Mouse (Mus musculus): ENCODE results near the gene Vnn1. TPM values are rescaled to one million over a fixed set of nuclear protein-coding genes. Genes with fewer than 3 reads are reported as not detected.

Gene Vnn1
- polyA plus RNA-seq, 1 experiment from 2014 or later, result 1.3 TPM

DNA sequence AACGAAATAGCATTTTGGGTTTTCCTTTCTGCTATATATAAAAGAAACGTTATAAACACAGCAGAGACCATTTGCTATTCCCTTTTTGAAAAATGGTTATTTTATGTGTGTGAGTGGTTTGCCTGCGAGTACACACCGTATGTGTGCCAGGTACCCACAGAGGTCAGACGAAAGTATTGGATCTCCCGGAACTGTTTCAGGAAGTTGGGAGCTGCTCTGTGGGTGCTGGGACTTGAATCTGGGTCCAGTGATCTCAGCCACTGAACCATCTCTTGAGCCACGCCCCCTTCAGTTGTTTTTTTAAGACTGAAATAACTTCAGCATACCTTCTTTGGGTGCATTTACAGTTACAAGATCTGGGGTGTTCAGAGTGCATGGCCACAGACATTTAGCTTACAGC lies 888 bp downstream of the Vnn1 start:
- Histone ChIP-seq H3K27ac (ENCODE audit: low read depth, low read length) (no peak overlapping the region), H3K4me2 (no peak overlapping the region), H3K36me3 (ENCODE audit: control insufficient read depth, insufficient read depth, low read length) (no peaks in the 10 kb centered on the region), H3K4me1 (replicated peaks; ENCODE audit: control insufficient read depth, insufficient read depth, low read length) (no peaks in the 10 kb centered on the region), H3K9me3 (ENCODE audit: control insufficient read depth, low read length) (0 out of 2 replicates have a peak, but pooled peaks cover 2% of the 10 kb centered on the region), H3K27me3 (replicated peaks; ENCODE audit: control insufficient read depth, insufficient read depth, low read length) (no peaks in the 10 kb centered on the region), H3K9ac (ENCODE audit: low read depth, low read length) (no peak overlapping the region), H3K4me3 (ENCODE audit: low read depth, low read length) (no peak overlapping the region)
- ATAC-seq (replicated peaks; ENCODE audit: low FRiP score), result no peak
- WGBS, result 65% methylated on average over 7 of the region's 7 CpGs
- no peak for DNase-seq (ENCODE audit: low spot score)

DNA sequence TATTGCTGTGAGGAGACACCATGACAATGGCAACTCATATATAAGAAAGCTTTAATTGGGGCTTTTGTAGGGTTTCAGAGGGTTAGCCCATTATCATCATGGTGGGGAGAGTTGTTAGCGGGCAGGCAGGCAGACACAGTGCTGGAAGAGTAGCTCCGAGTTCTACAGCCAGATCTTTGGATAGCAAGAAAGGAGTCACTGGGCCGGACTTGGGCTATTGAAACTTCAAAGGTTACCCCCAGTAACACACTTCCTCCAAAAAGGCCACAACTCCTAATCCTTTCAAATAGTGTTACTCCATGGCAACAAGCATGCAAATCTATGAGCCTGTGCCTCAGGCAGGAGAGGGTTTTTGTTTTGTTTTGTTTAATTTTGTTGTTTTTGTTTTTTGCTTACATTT lies 6.6 kb downstream of the Vnn1 start:
- no peaks in the 10 kb centered on the region for H3K9me3 ChIP-seq (ENCODE audit: control insufficient read depth, low read length)
- H3K4me3 ChIP-seq (ENCODE audit: low read depth, low read length), result no peak overlapping the region
- ATAC-seq (replicated peaks; ENCODE audit: low FRiP score) (no peak), DNase-seq (ENCODE audit: low spot score) (no peak)
- H3K9ac ChIP-seq (ENCODE audit: low read depth, low read length), result no peak overlapping the region
- no peaks in the 10 kb centered on the region for H3K36me3 ChIP-seq (ENCODE audit: control insufficient read depth, insufficient read depth, low read length)
- no peaks in the 10 kb centered on the region for H3K27me3 ChIP-seq (replicated peaks; ENCODE audit: control insufficient read depth, insufficient read depth, low read length)
- H3K4me1 ChIP-seq (replicated peaks; ENCODE audit: control insufficient read depth, insufficient read depth, low read length), result no peaks in the 10 kb centered on the region
- no peak overlapping the region for H3K27ac ChIP-seq (ENCODE audit: low read depth, low read length)
- no peak overlapping the region for H3K4me2 ChIP-seq
- 75% methylated on average over 3 of the region's 3 CpGs for whole genome bisulfite sequencing

DNA sequence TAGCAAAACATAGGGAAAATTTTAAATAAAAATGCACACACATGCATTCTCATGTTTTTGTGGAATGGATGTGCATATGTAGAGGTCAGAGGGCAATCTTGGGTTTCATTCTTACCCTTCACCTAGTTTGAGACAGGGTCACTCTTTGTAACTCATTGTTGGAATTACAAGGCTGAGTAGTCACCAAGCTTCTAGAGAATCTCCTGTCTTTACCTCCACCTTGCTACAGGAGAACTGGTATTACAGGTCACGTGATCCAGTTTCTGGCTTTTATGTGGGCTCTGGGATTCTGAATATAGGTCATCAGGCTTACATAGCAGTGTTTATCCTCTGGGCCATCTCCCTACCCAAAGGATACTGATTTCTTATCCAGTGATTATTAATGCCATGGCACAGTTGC lies 11.2 kb downstream of the Vnn1 start:
- 94% methylated on average over 1 of the region's 1 CpGs for WGBS
- Histone ChIP-seq H3K27me3 (replicated peaks; ENCODE audit: control insufficient read depth, insufficient read depth, low read length) (no peaks in the 10 kb centered on the region), H3K36me3 (ENCODE audit: control insufficient read depth, insufficient read depth, low read length) (no peaks in the 10 kb centered on the region), H3K4me2 (no peak overlapping the region), H3K4me1 (replicated peaks; ENCODE audit: control insufficient read depth, insufficient read depth, low read length) (no peaks in the 10 kb centered on the region), H3K9ac (ENCODE audit: low read depth, low read length) (no peak overlapping the region), H3K27ac (ENCODE audit: low read depth, low read length) (no peak overlapping the region), H3K9me3 (ENCODE audit: control insufficient read depth, low read length) (no peaks in the 10 kb centered on the region), H3K4me3 (ENCODE audit: low read depth, low read length) (no peak overlapping the region)
- no peak for ATAC-seq (replicated peaks; ENCODE audit: low FRiP score)
- no peak for DNase-seq (ENCODE audit: low spot score)

DNA sequence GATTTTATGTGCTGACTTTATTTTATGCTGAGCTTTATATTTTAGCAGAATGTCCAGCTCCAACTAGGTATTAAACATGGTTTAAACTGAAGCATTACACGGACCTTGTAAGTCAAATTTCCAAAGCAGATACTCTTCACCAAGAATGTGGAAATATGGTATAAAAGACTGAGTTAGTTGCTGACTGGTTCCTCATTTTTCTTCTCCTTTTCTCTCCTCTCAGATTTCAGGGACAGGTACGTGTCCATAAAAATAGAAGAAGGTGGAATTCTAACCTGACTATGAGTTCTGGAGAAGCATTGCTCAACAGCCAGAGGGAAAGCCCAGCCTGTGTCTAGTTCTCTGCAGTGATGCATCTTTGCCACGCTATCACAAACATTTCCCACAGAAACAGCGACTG lies 25.6 kb downstream of the Vnn1 start, which contains the start of gene Taar1:
Gene Taar1, plus strand, starts transcription at position 301 of the 400 bp plus-strand sequence.
- Histone ChIP-seq H3K9ac (ENCODE audit: low read depth, low read length) (no peak within 1 kb of the TSS), H3K27ac (ENCODE audit: low read depth, low read length) (no peak within 1 kb of the TSS), H3K4me2 (no peak within 1 kb of the TSS), H3K9me3 (ENCODE audit: control insufficient read depth, low read length) (no peaks in the 10 kb centered on the region), H3K27me3 (replicated peaks; ENCODE audit: control insufficient read depth, insufficient read depth, low read length) (no peaks in the 10 kb centered on the region), H3K4me1 (replicated peaks; ENCODE audit: control insufficient read depth, insufficient read depth, low read length) (no peaks in the 10 kb centered on the region), H3K36me3 (ENCODE audit: control insufficient read depth, insufficient read depth, low read length) (no peaks in the 10 kb centered on the region), H3K4me3 (ENCODE audit: low read depth, low read length) (no peak within 1 kb of the TSS)
- WGBS, result 77% methylated on average over 4 of the region's 4 CpGs
- ATAC-seq (replicated peaks; ENCODE audit: low FRiP score), result no peak
- DNase-seq (ENCODE audit: low spot score), result no peak

DNA sequence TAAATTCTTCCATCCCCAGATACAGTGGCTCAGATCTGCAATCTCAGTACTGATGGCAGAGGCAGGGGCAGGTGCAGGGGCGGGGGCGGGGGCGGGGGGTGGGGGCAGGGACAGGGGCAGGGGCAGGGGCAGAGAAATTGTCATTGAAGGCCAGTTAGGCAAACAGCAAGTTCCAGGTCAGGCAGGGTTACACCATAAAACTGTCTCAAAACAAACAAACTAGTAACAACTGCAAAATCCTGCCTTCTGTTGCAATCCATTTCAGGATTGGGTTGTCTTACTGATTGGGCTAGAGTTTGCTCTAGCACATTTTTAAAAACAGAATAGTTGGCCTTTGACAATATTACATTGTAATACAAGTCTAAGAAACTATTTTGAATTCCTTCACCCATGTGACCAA lies 28.0 kb downstream of the Vnn1 start:
- Histone ChIP-seq H3K36me3 (ENCODE audit: control insufficient read depth, insufficient read depth, low read length) (no peaks in the 10 kb centered on the region), H3K4me2 (no peak overlapping the region), H3K4me3 (ENCODE audit: low read depth, low read length) (no peak overlapping the region), H3K27me3 (replicated peaks; ENCODE audit: control insufficient read depth, insufficient read depth, low read length) (no peaks in the 10 kb centered on the region), H3K4me1 (replicated peaks; ENCODE audit: control insufficient read depth, insufficient read depth, low read length) (no peaks in the 10 kb centered on the region), H3K27ac (ENCODE audit: low read depth, low read length) (no peak overlapping the region), H3K9me3 (ENCODE audit: control insufficient read depth, low read length) (no peaks in the 10 kb centered on the region), H3K9ac (ENCODE audit: low read depth, low read length) (no peak overlapping the region)
- 57% methylated on average over 3 of the region's 3 CpGs for WGBS
- DNase-seq (ENCODE audit: low spot score), result no peak
- ATAC-seq (replicated peaks; ENCODE audit: low FRiP score), result no peak; the same call in 1 of the 2 replicates

DNA sequence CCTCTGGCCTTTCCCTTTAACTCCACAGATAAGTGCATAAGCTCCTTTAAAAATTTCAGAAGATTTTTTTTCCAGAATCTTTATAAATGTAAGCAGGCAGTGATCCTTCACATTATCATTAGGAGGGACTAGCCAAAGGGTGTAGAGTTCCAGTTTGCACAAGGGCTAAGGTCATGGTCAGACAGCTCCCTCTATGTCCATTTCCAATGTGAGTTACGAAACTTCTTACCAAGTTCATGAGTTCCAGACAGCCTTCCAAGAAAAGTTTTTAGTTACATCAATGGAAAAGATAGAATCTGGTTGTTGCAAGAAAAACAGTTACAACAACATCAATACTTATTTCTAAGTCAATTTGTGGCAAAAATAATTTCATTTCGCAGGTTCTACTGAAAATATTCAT lies 29.5 kb downstream of the Vnn1 start:
- no peaks in the 10 kb centered on the region for H3K4me1 ChIP-seq (replicated peaks; ENCODE audit: control insufficient read depth, insufficient read depth, low read length)
- no peak for DNase-seq (ENCODE audit: low spot score)
- no peak for ATAC-seq (replicated peaks; ENCODE audit: low FRiP score)
- H3K9me3 ChIP-seq (ENCODE audit: control insufficient read depth, low read length), result no peaks in the 10 kb centered on the region
- 69% methylated on average over 2 of the region's 2 CpGs for WGBS
- no peaks in the 10 kb centered on the region for H3K27me3 ChIP-seq (replicated peaks; ENCODE audit: control insufficient read depth, insufficient read depth, low read length)
- H3K4me2 ChIP-seq, result no peak overlapping the region
- no peaks in the 10 kb centered on the region for H3K36me3 ChIP-seq (ENCODE audit: control insufficient read depth, insufficient read depth, low read length)
- no peak overlapping the region for H3K9ac ChIP-seq (ENCODE audit: low read depth, low read length)
- no peak overlapping the region for H3K27ac ChIP-seq (ENCODE audit: low read depth, low read length)
- no peak overlapping the region for H3K4me3 ChIP-seq (ENCODE audit: low read depth, low read length)

DNA sequence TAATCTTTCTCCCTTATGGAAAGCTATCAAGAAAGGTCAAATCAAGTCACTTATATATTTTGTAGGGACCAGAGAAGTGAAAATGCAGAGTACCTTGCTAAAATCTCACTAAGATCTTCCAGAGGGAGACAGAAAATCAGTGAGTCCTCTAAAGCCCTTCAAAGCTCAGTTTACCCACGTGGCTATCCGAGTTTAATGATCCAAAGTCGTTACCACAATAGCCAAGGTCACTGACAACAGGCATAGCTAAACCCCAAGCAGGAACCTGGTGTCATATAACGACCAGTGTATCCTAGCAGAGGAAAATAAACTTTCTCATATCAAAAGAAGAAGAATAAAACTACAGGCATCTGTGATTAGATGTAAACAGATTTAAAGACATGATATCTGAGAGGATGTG lies 43.1 kb downstream of the Vnn1 start:
- no peak overlapping the region for H3K4me3 ChIP-seq (ENCODE audit: low read depth, low read length)
- H3K4me1 ChIP-seq (replicated peaks; ENCODE audit: control insufficient read depth, insufficient read depth, low read length), result no peaks in the 10 kb centered on the region
- no peak overlapping the region for H3K4me2 ChIP-seq
- H3K27me3 ChIP-seq (replicated peaks; ENCODE audit: control insufficient read depth, insufficient read depth, low read length), result no peaks in the 10 kb centered on the region
- no peak overlapping the region for H3K9ac ChIP-seq (ENCODE audit: low read depth, low read length)
- no peaks in the 10 kb centered on the region for H3K36me3 ChIP-seq (ENCODE audit: control insufficient read depth, insufficient read depth, low read length)
- no peaks in the 10 kb centered on the region for H3K9me3 ChIP-seq (ENCODE audit: control insufficient read depth, low read length)
- 44% methylated on average over 4 of the region's 4 CpGs for WGBS
- DNase-seq (ENCODE audit: low spot score) (no peak), ATAC-seq (replicated peaks; ENCODE audit: low FRiP score) (no peak)
- no peak overlapping the region for H3K27ac ChIP-seq (ENCODE audit: low read depth, low read length)

DNA sequence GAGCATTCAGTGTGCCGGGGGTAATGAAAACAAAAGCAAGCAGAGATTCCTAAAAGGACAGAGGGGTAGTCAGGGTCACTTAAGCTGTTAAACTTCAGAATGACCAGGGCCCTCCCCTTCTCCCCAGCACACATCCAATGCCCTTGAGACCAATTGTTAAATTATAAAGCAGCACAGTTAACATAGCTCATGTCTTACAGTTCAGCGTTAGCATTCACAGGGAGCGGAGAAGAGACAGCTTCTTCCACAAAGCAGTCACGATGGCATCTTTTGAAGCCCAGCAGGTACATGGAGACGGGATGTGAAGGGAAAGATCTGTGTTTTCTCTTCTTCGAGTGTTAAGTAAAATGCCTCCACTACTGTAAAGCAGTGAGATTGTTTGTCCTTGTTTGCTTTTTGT lies 43.8 kb downstream of the Vnn1 start, which contains the start of gene Taar2:
Gene Taar2, plus strand, starts transcription at position 261 of the 400 bp plus-strand sequence.
- Histone ChIP-seq H3K27me3 (replicated peaks; ENCODE audit: control insufficient read depth, insufficient read depth, low read length) (no peaks in the 10 kb centered on the region), H3K4me2 (no peak within 1 kb of the TSS), H3K4me3 (ENCODE audit: low read depth, low read length) (no peak within 1 kb of the TSS), H3K4me1 (replicated peaks; ENCODE audit: control insufficient read depth, insufficient read depth, low read length) (no peaks in the 10 kb centered on the region), H3K9me3 (ENCODE audit: control insufficient read depth, low read length) (no peaks in the 10 kb centered on the region), H3K36me3 (ENCODE audit: control insufficient read depth, insufficient read depth, low read length) (no peaks in the 10 kb centered on the region), H3K27ac (ENCODE audit: low read depth, low read length) (no peak within 1 kb of the TSS), H3K9ac (ENCODE audit: low read depth, low read length) (no peak within 1 kb of the TSS)
- no peak for DNase-seq (ENCODE audit: low spot score)
- 68% methylated on average over 6 of the region's 6 CpGs for WGBS
- no peak for ATAC-seq (replicated peaks; ENCODE audit: low FRiP score)

DNA sequence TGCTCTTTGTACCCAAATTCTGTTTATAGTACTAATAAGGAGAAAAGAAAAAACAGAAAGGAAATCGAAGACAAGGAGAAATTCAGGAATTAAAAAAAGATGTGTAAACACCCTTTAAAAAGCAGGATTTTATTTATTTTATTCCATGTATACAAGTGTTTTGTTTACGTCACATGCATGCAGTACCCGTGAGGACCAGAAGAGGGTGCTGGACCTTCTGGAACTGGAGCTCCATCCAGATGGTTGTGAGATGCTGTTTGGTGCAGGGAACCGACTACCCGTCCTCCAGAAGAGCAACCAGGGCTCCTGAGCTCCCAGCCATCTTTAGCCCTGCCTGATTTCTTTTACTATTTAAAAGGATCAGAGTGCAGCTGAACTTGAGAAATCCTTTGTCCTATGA lies 48.0 kb downstream of the Vnn1 start:
- Histone ChIP-seq H3K27me3 (replicated peaks; ENCODE audit: control insufficient read depth, insufficient read depth, low read length) (no peaks in the 10 kb centered on the region), H3K27ac (ENCODE audit: low read depth, low read length) (no peak overlapping the region), H3K9me3 (ENCODE audit: control insufficient read depth, low read length) (no peaks in the 10 kb centered on the region), H3K9ac (ENCODE audit: low read depth, low read length) (no peak overlapping the region), H3K4me1 (replicated peaks; ENCODE audit: control insufficient read depth, insufficient read depth, low read length) (no peaks in the 10 kb centered on the region), H3K4me2 (no peak overlapping the region), H3K4me3 (ENCODE audit: low read depth, low read length) (no peak overlapping the region), H3K36me3 (ENCODE audit: control insufficient read depth, insufficient read depth, low read length) (no peaks in the 10 kb centered on the region)
- 58% methylated on average over 5 of the region's 5 CpGs for WGBS
- ATAC-seq (replicated peaks; ENCODE audit: low FRiP score) (no peak), DNase-seq (ENCODE audit: low spot score) (no peak)
